Mouse (Mus musculus): Measurements from ENCODE around the gene Tmem254a.
"Not testable (repeated sequence)": the region's sequence is repeated elsewhere in the genome, so short reads cannot be mapped to it uniquely, and the experiment has no call there.

DNA sequence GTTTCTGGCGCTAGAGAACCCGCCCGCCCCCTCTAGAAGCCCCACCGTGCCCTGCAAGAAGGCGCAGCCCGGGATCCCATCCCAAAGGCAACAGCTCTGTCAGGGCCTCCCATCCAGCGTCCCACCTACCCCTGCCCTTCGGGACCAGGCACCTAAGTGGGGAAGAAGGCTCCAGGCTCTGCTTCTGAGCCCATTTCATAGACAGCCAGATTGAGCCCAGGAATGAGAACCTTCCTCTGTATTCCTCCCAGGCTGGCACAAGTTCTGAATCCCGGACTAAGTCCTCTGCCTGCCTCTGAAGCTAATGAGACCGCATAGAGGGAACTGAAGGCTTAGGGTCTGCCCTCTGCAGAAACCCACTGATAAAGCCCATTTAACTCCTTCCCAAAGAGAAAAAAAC is 24.5 kb downstream of the Tmem254a start, which contains the start of gene Plac9a:
- not testable (repeated sequence) for TF ChIP-seq CTCF (IDR thresholded peaks at IDR 0.05; ENCODE audit: extremely low read depth, insufficient read depth, insufficient read length, insufficient replicate concordance); POLR2A (IDR thresholded peaks at IDR 0.05; ENCODE audit: low read depth, low read length)

Data from spleen, adult 2 months (tissue).